Mouse (Mus musculus): Measurements from ENCODE around the gene Scin.

DNA sequence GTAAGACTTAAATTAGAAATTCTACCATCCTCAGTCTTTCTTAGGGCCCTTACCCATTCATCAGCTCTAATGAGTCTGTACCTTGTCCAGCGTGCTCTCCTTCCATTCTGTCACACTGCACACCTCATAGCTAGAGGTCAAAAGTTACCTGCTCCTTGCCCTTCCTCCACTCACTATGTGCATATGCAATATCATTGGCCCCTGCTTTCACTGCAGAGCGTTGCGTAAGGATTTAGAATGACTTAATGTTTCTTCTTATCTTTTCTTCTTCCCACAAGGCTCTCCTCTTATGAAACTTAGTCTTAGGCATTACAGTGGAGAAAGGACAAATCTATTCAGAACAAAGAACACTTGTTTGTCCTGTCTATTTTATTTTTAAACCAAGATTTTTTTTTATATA is 20.0 kb downstream of the Scin start:
- TF ChIP-seq CTCF (IDR thresholded peaks at IDR 0.05) (no peak), POLR2A (IDR thresholded peaks at IDR 0.05; ENCODE audit: insufficient read depth, low read depth, low read length) (no peak)

All from heart, adult 2 months (tissue).